Mouse (Mus musculus) NIH3T3 (cell line): ENCODE results near the gene Hist1h1d.
"Not testable (repeated sequence)": the region's sequence is repeated elsewhere in the genome, so short reads cannot be mapped to it uniquely, and the experiment has no call there.

Experiments
- DNase-seq: peaks from one replicate; pipeline ENCODE4 v3.0.0-alpha.2; 2012; ENCODE audit warnings: low read depth

The Hist1h1d gene

DNA sequence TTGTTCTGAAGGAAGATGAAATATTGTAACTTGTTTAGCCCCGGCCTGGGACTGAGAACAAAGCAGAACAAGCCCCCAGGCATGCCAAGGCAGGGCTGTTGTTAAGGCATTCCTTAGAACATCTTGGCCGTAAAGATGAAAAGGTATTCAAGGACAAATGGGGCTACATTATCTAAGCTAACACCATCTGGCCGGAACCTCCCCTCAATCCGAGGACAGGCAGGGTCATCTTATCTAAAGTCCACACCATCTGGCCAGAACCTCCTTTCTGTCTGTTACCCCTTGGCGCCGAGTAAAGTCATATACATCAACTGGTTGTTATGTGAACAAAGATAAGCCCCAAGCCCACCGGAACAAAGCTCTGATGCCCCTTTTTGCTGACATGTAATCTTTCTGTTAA is 38.8 kb downstream of the Hist1h1d start:
- not testable (repeated sequence) for DNase-seq

DNA sequence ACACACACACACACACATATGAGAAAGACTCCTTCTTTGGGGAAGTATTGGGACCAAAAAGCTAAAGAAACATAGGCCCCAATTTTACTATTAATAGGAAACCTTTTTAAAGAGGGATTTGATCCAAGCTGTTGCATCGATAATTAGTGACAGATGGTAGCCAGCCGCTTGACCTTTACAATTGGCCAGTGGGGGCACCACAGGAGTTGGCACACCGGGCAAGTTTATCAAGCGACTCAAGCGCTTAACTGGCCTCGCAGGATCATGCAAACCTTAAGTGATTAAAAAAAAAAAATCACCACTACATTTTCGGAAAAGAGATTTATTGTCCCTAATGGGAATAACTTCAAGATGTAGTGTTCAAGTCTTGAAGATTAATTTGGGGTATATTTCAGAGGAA is 39.6 kb downstream of the Hist1h1d start:
- DNase-seq: peak; percentile 43

DNA sequence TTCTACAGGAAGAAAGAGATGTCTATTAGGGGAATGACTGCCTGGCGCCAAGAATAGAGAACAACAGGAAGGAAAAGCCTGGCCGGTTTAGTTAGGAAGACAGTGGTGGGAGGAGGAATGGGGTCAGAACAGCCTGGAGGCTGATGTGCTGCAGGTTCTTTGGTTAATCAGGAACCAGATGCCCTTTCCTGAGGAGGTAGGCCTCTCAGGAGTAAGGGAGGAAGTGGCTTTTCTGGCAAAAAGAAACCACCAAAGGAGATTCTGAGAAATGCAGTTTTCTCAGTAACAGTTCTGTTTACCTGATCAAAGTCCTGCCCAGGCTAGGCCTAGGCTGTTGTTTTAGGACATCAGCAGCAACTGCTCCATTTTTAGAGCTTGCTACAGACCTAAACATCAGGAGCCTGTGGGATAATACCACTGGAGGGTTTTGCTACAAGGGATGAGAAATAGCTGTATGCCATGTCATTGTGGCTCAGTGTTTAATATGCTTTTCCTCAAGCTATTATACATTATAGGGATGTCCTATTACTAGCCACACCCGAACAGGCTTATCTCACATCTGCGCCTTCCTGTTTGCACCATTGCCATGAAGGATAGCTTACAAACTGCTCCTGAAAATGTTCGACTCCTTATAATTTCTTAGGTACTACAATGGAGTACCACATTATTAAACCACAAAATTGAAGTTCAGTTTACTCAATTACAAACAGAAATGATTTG is 40.1 kb downstream of the Hist1h1d start:
- DNase-seq: no peak

DNA sequence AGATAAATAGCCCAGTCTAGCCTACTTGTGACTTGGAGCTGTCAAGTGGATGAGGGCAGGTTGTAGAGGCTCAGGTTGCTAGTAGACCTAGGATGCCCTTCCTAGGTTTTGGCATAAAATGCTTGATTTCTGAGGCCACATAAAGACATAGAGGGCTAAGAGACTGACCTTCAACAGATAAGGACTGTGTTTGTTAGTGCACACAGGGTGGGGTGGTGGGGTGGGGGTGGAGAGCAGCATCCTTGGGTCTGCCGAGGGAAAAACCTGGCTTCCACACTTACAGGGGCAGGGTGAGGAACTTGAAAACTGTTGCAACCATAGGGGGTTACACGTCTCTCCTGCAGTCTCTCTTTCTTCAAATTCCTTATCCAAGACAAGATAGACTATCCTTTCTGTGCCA is 42.1 kb downstream of the Hist1h1d start:
- DNase-seq: no peak

DNA sequence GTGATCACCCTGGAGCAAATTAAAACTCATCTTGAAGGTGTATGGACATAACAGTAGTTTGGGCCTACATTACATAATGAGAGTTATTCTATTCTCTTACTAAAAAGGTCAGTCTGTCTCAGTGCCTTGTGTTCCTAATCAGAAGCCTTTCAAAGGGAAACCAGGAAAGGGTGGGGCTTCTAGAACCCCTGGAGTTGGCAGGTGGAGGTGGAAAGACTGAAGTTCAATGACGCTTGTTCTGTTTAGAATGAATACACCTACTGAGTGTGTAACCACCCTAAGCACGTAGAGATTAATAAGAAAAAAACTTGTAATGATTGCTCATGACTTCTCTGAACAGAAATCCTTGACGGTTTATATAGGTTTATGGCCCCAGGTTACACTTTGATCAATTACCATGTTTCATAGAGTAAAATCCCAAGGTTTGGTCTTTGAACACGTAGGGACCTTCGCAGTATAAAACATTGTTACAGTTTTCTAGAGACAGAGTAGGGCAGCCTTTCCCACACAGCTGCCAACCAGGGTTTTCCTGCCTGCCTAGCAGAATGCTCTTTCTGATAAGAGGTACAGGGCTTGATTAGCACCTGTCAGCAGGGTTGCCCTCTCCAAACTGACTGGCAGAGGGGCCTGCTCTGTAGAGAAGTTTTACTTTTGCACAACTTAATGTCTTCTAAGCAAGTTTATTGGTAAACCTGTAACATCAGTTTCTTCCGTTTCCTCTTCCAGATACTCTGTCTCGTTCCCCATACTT is 42.7 kb downstream of the Hist1h1d start:
- DNase-seq: no peak

DNA sequence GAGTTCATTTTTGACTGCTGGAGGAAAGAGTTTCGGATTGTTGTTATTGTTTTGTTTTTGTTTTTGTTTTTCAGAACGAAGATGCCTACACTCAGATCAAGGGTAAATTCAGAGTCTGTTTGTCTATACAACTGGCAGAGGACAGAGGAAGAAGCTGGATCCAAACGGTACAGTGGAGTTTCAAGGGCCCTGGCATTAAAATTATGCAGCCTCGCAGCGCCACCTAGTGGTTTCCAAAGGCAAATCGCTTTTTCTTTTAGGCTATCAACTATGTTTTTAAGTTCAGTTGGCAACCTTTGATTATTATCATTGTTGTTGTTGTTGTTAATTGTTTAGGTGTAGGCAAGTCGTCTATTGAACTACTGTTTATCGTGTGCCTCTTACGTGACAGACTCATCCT is 44.9 kb downstream of the Hist1h1d start:
- peak; percentile 86 for DNase-seq

DNA sequence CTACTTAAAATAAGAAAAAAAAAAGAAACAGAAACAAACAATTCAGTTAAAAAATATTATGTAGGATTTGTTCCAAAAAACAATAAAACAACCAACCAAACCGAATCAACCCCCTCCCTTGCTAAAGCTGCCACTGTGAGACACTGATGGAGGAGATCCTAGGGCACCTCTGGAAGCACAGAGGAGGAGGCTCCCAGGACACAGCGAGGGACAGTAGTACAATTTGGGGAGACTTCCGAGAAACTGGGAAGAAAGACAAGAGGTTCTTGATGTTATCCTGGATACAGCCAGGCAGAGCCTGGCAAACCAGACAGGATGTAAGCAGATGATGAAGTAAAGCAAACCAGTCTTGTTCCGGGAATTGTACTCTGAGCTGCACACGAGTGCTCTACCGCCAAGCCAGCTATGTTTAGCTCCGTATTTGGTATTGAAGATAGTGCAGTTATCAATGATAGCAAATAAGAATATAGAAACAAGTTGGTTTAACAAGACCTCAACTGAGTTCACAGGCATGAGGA is 50.2 kb downstream of the Hist1h1d start:
- no peak for DNase-seq

DNA sequence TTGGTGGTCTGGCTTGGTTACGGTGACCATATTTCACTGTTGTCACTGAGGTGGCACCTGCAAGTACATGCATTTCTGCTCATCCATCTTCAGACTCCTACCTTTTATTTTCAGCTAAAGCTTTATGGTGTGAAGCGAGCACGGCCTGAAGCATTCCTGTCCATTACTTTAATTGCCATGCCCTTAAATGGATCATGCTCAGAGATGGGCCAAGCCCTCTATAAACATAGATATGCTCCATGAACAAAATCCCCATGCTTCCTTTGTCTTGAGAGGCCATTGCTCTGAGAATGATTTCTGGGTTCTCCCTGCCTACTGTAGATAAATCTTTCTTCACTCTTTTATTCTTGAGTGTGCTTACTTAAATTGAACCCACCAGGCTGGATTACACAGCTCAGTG is 51.4 kb downstream of the Hist1h1d start:
- DNase-seq: no peak

DNA sequence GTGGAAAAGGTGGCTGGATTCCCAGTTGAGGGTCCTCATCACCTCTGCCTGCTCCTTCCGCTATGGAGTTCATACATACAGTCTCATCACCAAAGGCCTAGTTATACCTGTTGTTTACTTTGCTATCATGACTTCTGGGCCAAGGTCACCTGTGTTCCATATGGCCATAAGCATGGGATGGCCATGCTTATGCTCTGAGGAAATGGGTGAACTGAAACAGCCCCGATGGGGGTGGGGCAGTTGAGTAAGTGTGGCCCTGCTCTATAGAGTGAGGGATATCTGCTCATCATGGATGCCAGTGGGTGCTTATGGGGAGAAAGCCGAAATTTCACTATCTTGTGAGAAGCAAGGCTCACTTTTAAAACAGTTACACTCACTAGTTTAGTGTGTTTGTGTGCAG is 52.0 kb downstream of the Hist1h1d start:
- no peak for DNase-seq

DNA sequence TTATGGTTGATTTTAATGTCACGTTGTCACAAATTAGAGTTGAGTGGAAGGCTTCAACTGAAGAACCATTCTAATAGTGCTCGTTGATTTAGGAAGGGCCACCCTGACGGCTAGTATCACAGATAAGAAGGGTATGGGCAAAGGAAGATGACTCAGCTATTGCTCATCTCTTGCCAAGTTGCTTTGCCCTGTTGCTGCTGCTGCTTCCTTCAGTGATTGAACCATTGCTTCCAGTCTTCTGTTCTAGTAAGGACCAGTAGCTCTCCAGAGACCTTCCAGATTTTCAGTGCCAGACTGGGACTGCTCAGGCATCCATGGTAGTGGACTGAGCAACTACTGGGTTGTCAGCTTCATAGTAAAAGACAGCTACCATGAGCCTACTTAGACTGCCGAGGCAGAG is 56.1 kb downstream of the Hist1h1d start:
- no peak for DNase-seq

DNA sequence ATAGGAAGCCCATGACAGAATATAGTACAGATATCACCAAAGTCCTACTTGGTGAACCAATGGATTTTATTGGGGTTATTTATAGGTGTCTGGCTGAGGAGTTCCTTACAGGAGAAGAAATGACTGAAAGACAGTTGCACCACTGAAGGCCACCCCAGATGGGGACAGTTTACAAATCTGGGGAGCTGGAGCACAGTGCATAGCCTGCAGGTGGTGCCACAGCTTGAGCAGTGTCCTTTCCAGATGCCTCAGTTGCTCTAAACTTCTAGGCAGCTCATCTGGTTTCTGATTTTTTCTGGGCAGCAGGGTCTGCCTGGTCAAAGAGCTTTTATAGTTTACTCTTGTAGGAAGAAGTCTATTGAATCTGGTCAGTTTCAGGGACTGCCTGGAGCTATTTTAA is 56.8 kb downstream of the Hist1h1d start:
- no peak for DNase-seq
